Mouse (Mus musculus) limb, embryonic 15.5 days (tissue): Measurements from ENCODE around the gene Lsp1. TPM values are rescaled to one million over a fixed set of nuclear protein-coding genes. Genes with fewer than 3 reads are reported as not detected.
A peak's percentile ranks its signal among the peaks of the same experiment; 100 is the strongest.

ENCODE experiments used
- ATAC-seq: fragments of 200-750 bp; cut with Nextera tagmentation; 2 replicates; pipeline ENCODE4 v1.8.0; 2017; ENCODE audit warnings: low read depth, moderate TSS enrichment; ENCODE audit not compliant: insufficient number of reproducible peaks, low FRiP score, low TSS enrichment
- H3K27ac ChIP-seq: fragments of 300-500 bp; sonication (generic); 2 replicates; pipeline ENCODE4 v1.5.1; 2015; ENCODE audit warnings: moderate library complexity, mild to moderate bottlenecking, inconsistent platforms
- H3K27me3 ChIP-seq: fragments of 300-500 bp; sonication (generic); 2 replicates; pipeline ENCODE4 v1.6.1; 2015; ENCODE audit warnings: inconsistent platforms
- H3K36me3 ChIP-seq: fragments of 300-500 bp; sonication (generic); 2 replicates; pipeline ENCODE4 v1.6.1; 2015; ENCODE audit warnings: inconsistent platforms
- H3K4me1 ChIP-seq: fragments of 300-500 bp; sonication (generic); 2 replicates; pipeline ENCODE4 v1.6.1; 2015; ENCODE audit warnings: inconsistent platforms
- H3K4me2 ChIP-seq: fragments of 300-500 bp; sonication (generic); 2 replicates; pipeline ENCODE4 v1.6.1; 2015; ENCODE audit warnings: mild to moderate bottlenecking, inconsistent platforms
- H3K4me3 ChIP-seq: fragments of 300-500 bp; sonication (generic); 2 replicates; pipeline ENCODE4 v1.5.1; 2015; ENCODE audit warnings: mild to moderate bottlenecking, inconsistent platforms
- H3K9ac ChIP-seq: fragments of 300-500 bp; sonication (generic); 2 replicates; pipeline ENCODE4 v1.6.1; 2015; ENCODE audit warnings: inconsistent platforms
- H3K9me3 ChIP-seq: fragments of 300-500 bp; sonication (generic); 2 replicates; pipeline ENCODE4 v1.6.1; 2016; ENCODE audit warnings: inconsistent platforms
- WGBS: fragments of 180-500 bp; shearing (Covaris S2); methylation state at CpG from one replicate; pipeline ENCODE4 v1.1.7; 2015; 5-methylcytosine and 5-hydroxymethylcytosine counted together
- polyA plus RNA-seq: library from polyadenylated mRNA; unstranded; fragments of >200 nt; fragmentation: Nextera tagmentation; extraction: Ambion mirVana; gene quantifications from 2 replicates; pipeline ENCODE4 v1.2.1, GENCODE M21; 2015

The Lsp1 gene
- polyA plus RNA-seq, 1 experiment from 2014 or later, result 57.3 TPM

- 53% methylated on average over 4 of the region's 4 CpGs for WGBS
- Histone ChIP-seq H3K4me3 (0 out of 2 replicates have a peak overlapping the region, but pooled peaks have one; percentile 52), H3K4me1 (peaks cover 58% of the 10 kb centered on the region), H3K9me3 (no peaks in the 10 kb centered on the region), H3K27ac (peak overlapping the region; percentile 97), H3K9ac (no peak overlapping the region), H3K27me3 (no peaks in the 10 kb centered on the region), H3K36me3 (no peaks in the 10 kb centered on the region), H3K4me2 (peak overlapping the region; percentile 71; the same call in 1 of the 2 replicates)
- peak; percentile 7; the same call in 1 of the 2 replicates for ATAC-seq
Measured at GRCm38 (mm10) chr7:142531973-142532521, 71.4 kb downstream of the Lsp1 start.

- H3K9ac ChIP-seq, result peak within 1 kb of the TSS; percentile 75
- H3K4me2 ChIP-seq, result peak within 1 kb of the TSS; percentile 71
- peak within 1 kb of the TSS; percentile 97 for H3K27ac ChIP-seq
- 2% methylated on average over 15 of the region's 17 CpGs for WGBS
- peak within 1 kb of the TSS; percentile 52 for H3K4me3 ChIP-seq
- peaks cover 63% of the 10 kb centered on the region for H3K4me1 ChIP-seq
- ATAC-seq, result peak; percentile 63
- no peaks in the 10 kb centered on the region for H3K9me3 ChIP-seq
- H3K27me3 ChIP-seq, result no peaks in the 10 kb centered on the region
- no peaks in the 10 kb centered on the region for H3K36me3 ChIP-seq
Measured at GRCm38 (mm10) chr7:142532671-142533058, 72.1 kb downstream of the Lsp1 start, which contains the start of gene Mrpl23. TSS of gene Mrpl23 (plus strand) at chr7:142532686.

- no peaks in the 10 kb centered on the region for H3K9me3 ChIP-seq
- H3K4me1 ChIP-seq, result peaks cover 64% of the 10 kb centered on the region
- WGBS, result 2% methylated on average over 43 of the region's 44 CpGs
- H3K36me3 ChIP-seq, result no peaks in the 10 kb centered on the region
- H3K27ac ChIP-seq, result peak overlapping the region; percentile 97
- H3K4me3 ChIP-seq, result peak overlapping the region; percentile 52
- ATAC-seq, result peak; percentile 68
- no peaks in the 10 kb centered on the region for H3K27me3 ChIP-seq
- peak overlapping the region; percentile 71 for H3K4me2 ChIP-seq
- H3K9ac ChIP-seq, result peak overlapping the region; percentile 75
Measured at GRCm38 (mm10) chr7:142533059-142533855, 72.6 kb downstream of the Lsp1 start.

GRCm38 (mm10) chr7:142535116-142535515 is 74.5 kb downstream of the Lsp1 start:
- ATAC-seq, result no peak
- 32% methylated on average over 4 of the region's 4 CpGs for WGBS
- H3K4me1 ChIP-seq, result peaks cover 77% of the 10 kb centered on the region
- H3K36me3 ChIP-seq, result no peaks in the 10 kb centered on the region
- H3K4me2 ChIP-seq, result no peak overlapping the region
- H3K9ac ChIP-seq, result no peak overlapping the region
- no peaks in the 10 kb centered on the region for H3K9me3 ChIP-seq
- peak overlapping the region; percentile 97 for H3K27ac ChIP-seq
- H3K4me3 ChIP-seq, result no peak overlapping the region
- no peaks in the 10 kb centered on the region for H3K27me3 ChIP-seq

DNA sequence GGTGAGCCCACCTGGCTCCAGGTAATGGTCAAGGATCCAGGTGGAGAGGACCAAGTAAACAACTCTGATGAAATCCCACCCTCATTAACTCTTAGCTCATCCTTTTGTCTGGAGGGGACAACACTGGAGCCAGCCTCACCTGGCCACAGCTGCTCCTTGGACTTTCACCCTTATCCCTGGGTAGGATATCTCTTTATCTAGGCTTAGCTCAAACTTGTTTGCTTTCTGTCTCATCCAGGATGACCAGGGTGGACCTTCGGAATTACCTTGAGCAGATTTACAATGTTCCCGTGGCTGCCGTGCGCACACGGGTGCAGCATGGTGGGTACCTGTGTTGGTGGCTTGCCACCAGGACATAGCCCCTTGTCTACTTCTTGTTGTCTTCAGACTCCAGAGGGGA is 75.2 kb downstream of the Lsp1 start:
- WGBS, result 95% methylated on average over 5 of the region's 5 CpGs
- Histone ChIP-seq H3K9me3 (no peaks in the 10 kb centered on the region), H3K27me3 (no peaks in the 10 kb centered on the region), H3K36me3 (no peaks in the 10 kb centered on the region), H3K4me1 (peaks cover 81% of the 10 kb centered on the region), H3K4me2 (no peak overlapping the region), H3K27ac (peak overlapping the region; percentile 97), H3K4me3 (no peak overlapping the region), H3K9ac (no peak overlapping the region)
- ATAC-seq, result no peak

DNA sequence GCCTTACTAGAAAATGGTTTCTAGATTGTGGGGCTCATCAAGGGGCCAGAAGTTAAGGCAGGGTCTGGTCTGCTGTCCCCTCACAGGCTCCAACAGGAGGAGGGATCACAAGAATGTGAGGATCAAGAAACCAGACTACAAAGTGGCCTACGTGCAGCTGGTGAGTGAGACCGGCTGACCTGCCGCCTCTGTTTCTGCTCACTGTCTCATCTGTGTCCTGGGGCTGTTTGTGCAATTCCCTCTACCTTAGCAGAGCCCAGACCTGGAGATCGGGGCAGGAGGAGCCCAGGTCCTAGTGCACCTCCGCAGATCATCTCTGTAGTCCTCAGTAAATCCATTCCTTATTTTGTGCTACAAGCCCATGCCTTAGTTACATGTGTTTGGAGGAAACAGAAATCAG is 76.6 kb downstream of the Lsp1 start:
- Histone ChIP-seq H3K9ac (no peak overlapping the region), H3K4me3 (no peak overlapping the region), H3K27ac (peak overlapping the region; percentile 92), H3K4me2 (no peak overlapping the region), H3K36me3 (no peaks in the 10 kb centered on the region), H3K4me1 (peaks cover 86% of the 10 kb centered on the region), H3K9me3 (no peaks in the 10 kb centered on the region), H3K27me3 (no peaks in the 10 kb centered on the region)
- WGBS, result 38% methylated on average over 5 of the region's 5 CpGs
- ATAC-seq, result no peak

DNA sequence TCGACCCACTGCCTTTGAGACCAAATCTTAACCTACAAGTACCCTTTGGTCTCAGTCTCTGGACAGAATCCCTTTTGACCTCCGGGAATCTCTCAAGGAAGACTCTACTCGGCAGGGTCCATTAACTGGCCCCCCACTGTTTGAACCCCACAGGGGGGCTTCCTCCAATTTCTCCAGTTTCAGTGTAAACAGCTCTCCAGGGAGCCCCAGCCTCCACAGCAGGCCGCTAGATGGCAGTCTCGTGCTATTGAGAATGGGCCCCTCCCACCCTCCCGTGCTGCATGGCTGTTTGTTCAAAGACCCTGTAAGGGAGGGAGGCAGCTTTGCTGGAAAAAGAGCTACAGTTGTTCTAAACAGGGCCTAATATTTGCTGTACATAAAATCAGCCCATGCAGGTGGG is 77.3 kb downstream of the Lsp1 start:
- H3K36me3 ChIP-seq, result no peaks in the 10 kb centered on the region
- WGBS, result 3% methylated on average over 6 of the region's 6 CpGs
- no peaks in the 10 kb centered on the region for H3K27me3 ChIP-seq
- peak; percentile 55; the same call in 1 of the 2 replicates for ATAC-seq
- H3K9ac ChIP-seq, result no peak overlapping the region
- H3K4me2 ChIP-seq, result no peak overlapping the region
- H3K9me3 ChIP-seq, result no peaks in the 10 kb centered on the region
- peaks cover 86% of the 10 kb centered on the region for H3K4me1 ChIP-seq
- H3K27ac ChIP-seq, result peak overlapping the region; percentile 92
- H3K4me3 ChIP-seq, result no peak overlapping the region

DNA sequence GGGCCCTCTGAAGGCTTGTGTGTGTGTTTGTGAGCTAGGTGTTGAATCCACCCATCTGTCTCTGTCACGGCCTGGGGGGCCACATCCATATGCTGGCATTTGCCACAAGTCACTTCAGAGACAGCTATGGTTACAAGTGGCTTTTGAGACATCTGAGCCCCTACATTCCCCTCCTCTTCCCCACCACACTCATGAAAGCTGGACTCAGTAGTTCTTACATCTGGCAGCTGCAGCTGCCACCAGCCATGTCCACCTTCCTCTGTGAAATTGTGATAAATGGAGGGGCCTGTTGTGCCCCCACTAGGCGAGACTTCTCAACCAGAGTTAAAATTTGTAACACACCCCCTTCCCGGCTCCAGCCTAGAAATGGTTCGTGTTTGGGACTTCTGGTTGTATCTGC is 77.7 kb downstream of the Lsp1 start:
- Histone ChIP-seq H3K27me3 (no peaks in the 10 kb centered on the region), H3K27ac (peak overlapping the region; percentile 92), H3K36me3 (no peaks in the 10 kb centered on the region), H3K9me3 (no peaks in the 10 kb centered on the region), H3K4me1 (peaks cover 86% of the 10 kb centered on the region), H3K4me3 (no peak overlapping the region), H3K9ac (no peak overlapping the region), H3K4me2 (no peak overlapping the region)
- WGBS, result 10% methylated on average over 4 of the region's 4 CpGs
- peak; percentile 26; the same call in 1 of the 2 replicates for ATAC-seq

- no peak for ATAC-seq
- WGBS, result 18% methylated on average over 6 of the region's 6 CpGs
- peaks cover 86% of the 10 kb centered on the region for H3K4me1 ChIP-seq
- H3K9me3 ChIP-seq, result no peaks in the 10 kb centered on the region
- no peak overlapping the region for H3K4me2 ChIP-seq
- no peak overlapping the region for H3K9ac ChIP-seq
- no peak overlapping the region for H3K4me3 ChIP-seq
- H3K27ac ChIP-seq, result peak overlapping the region; percentile 92
- H3K36me3 ChIP-seq, result no peaks in the 10 kb centered on the region
- no peaks in the 10 kb centered on the region for H3K27me3 ChIP-seq
Measured at GRCm38 (mm10) chr7:142538766-142539165, 78.2 kb downstream of the Lsp1 start.

DNA sequence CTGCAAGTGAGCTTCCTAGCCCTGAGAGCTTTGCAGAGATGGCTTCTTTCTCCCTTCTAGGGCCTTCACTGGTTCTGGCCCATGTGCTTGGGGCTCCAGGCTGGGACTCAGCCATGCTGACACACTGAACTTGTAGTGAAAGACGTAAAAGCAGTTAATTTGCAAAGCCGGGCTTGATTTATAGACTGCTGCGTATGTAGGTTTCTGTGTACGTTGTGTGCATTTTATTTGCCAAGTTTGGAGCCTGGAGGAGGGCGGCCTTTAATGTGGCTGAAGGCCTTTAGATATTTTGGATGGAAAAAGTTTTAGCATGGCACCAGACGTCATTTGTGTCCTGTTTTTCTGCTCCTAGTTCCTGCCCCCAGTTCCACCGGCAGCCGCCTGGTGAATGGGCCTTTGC is 79.2 kb downstream of the Lsp1 start:
- H3K9ac ChIP-seq, result no peak overlapping the region
- 14% methylated on average over 8 of the region's 8 CpGs for WGBS
- ATAC-seq, result peak; percentile 36; the same call in 1 of the 2 replicates
- no peaks in the 10 kb centered on the region for H3K9me3 ChIP-seq
- peaks cover 82% of the 10 kb centered on the region for H3K4me1 ChIP-seq
- no peaks in the 10 kb centered on the region for H3K36me3 ChIP-seq
- H3K27ac ChIP-seq, result peak overlapping the region; percentile 92
- no peak overlapping the region for H3K4me2 ChIP-seq
- no peak overlapping the region for H3K4me3 ChIP-seq
- no peaks in the 10 kb centered on the region for H3K27me3 ChIP-seq

- Histone ChIP-seq H3K27ac (peak overlapping the region; percentile 92), H3K9me3 (no peaks in the 10 kb centered on the region), H3K4me2 (0 out of 2 replicates have a peak overlapping the region, but pooled peaks have one; percentile 15), H3K4me1 (peaks cover 89% of the 10 kb centered on the region), H3K27me3 (no peaks in the 10 kb centered on the region), H3K36me3 (no peaks in the 10 kb centered on the region), H3K4me3 (no peak overlapping the region), H3K9ac (no peak overlapping the region)
- no peak for ATAC-seq
- WGBS, result 12% methylated on average over 11 of the region's 11 CpGs
Measured at GRCm38 (mm10) chr7:142542771-142543303, 82.2 kb downstream of the Lsp1 start.
